Mouse (Mus musculus): Measurements from ENCODE around the gene Eva1c. TPM values are rescaled to one million over a fixed set of nuclear protein-coding genes. Genes with fewer than 3 reads are reported as not detected.

The Eva1c gene
- not detected in 2 replicates for total RNA-seq (2015)
- not detected in 2 replicates for total RNA-seq (2017)

GRCm38 (mm10) chr16:90826457-90826856, at the start of gene Eva1c:
Gene Eva1c, plus strand, starts transcription at chr16:90826719.
- ATAC-seq (ENCODE audit: poor library complexity, severe bottlenecking) = no peak

- no peak for ATAC-seq (ENCODE audit: poor library complexity, severe bottlenecking)
These were observed 46.7 kb upstream of the Eva1c start for GRCm38 (mm10) chr16:90779783-90780182.

GRCm38 (mm10) chr16:90783302-90783701, 43.2 kb upstream of the Eva1c start:
- no peak for ATAC-seq (ENCODE audit: poor library complexity, severe bottlenecking)

GRCm38 (mm10) chr16:90785257-90785656, 41.3 kb upstream of the Eva1c start:
- ATAC-seq (ENCODE audit: poor library complexity, severe bottlenecking) = no peak

GRCm38 (mm10) chr16:90788580-90788979, 37.9 kb upstream of the Eva1c start:
- no peak for ATAC-seq (ENCODE audit: poor library complexity, severe bottlenecking)

- ATAC-seq (ENCODE audit: poor library complexity, severe bottlenecking) = no peak
These were observed 35.6 kb upstream of the Eva1c start for GRCm38 (mm10) chr16:90790946-90791345.

- ATAC-seq (ENCODE audit: poor library complexity, severe bottlenecking) = no peak
These were observed 34.5 kb upstream of the Eva1c start for GRCm38 (mm10) chr16:90792066-90792465.

GRCm38 (mm10) chr16:90792500-90792899, 34.0 kb upstream of the Eva1c start:
- no peak for ATAC-seq (ENCODE audit: poor library complexity, severe bottlenecking)

- no peak for ATAC-seq (ENCODE audit: poor library complexity, severe bottlenecking)
These were observed 31.8 kb upstream of the Eva1c start for GRCm38 (mm10) chr16:90794708-90795107.

- no peak for ATAC-seq (ENCODE audit: poor library complexity, severe bottlenecking)
These were observed 28.1 kb upstream of the Eva1c start for GRCm38 (mm10) chr16:90798446-90798845.

- ATAC-seq (ENCODE audit: poor library complexity, severe bottlenecking) = no peak
These were observed 27.7 kb upstream of the Eva1c start for GRCm38 (mm10) chr16:90798848-90799247.

- no peak for ATAC-seq (ENCODE audit: poor library complexity, severe bottlenecking)
These were observed 26.7 kb upstream of the Eva1c start for GRCm38 (mm10) chr16:90799840-90800239.

GRCm38 (mm10) chr16:90801251-90801650, 25.3 kb upstream of the Eva1c start:
- no peak for ATAC-seq (ENCODE audit: poor library complexity, severe bottlenecking)

- peak; percentile 45; the same call in 1 of the 2 replicates for ATAC-seq (ENCODE audit: poor library complexity, severe bottlenecking)
These were observed 24.6 kb upstream of the Eva1c start for GRCm38 (mm10) chr16:90801928-90802327.

- no peak for ATAC-seq (ENCODE audit: poor library complexity, severe bottlenecking)
These were observed 22.1 kb upstream of the Eva1c start for GRCm38 (mm10) chr16:90804466-90804865.

- ATAC-seq (ENCODE audit: poor library complexity, severe bottlenecking) = peak; percentile 97
These were observed 16.4 kb upstream of the Eva1c start, which contains the start of gene Urb1 for GRCm38 (mm10) chr16:90809975-90810715. Gene Urb1, minus strand, starts transcription at chr16:90810413.

GRCm38 (mm10) chr16:90810716-90811256, 15.7 kb upstream of the Eva1c start:
- no peak for ATAC-seq (ENCODE audit: poor library complexity, severe bottlenecking)

GRCm38 (mm10) chr16:90812086-90812485, 14.4 kb upstream of the Eva1c start:
- ATAC-seq (ENCODE audit: poor library complexity, severe bottlenecking) = no peak

- no peak for ATAC-seq (ENCODE audit: poor library complexity, severe bottlenecking)
These were observed 6.2 kb upstream of the Eva1c start for GRCm38 (mm10) chr16:90820326-90820725.

- ATAC-seq (ENCODE audit: poor library complexity, severe bottlenecking) = no peak
These were observed 5.3 kb upstream of the Eva1c start for GRCm38 (mm10) chr16:90821046-90821697.

- ATAC-seq (ENCODE audit: poor library complexity, severe bottlenecking) = no peak
These were observed 4.1 kb upstream of the Eva1c start for GRCm38 (mm10) chr16:90822284-90822935.
